Mouse (Mus musculus) kidney, embryonic 14.5 days (tissue): ENCODE data around the gene Vmn2r8. TPM values are rescaled to one million over a fixed set of nuclear protein-coding genes. Genes with fewer than 3 reads are reported as not detected.
"Not testable (repeated sequence)": the region's sequence is repeated elsewhere in the genome, so short reads cannot be mapped to it uniquely, and the experiment has no call there.

Source experiments
- ATAC-seq: fragments of 200-750 bp; cut with Nextera tagmentation; 2 replicates; pipeline ENCODE4 v1.8.0; 2017; ENCODE audit warnings: moderate number of reproducible peaks, mild to moderate bottlenecking, moderate TSS enrichment, moderate library complexity; ENCODE audit not compliant: low FRiP score, low TSS enrichment
- H3K27ac ChIP-seq: fragments of 300-500 bp; sonication (generic); 2 replicates; pipeline ENCODE4 v1.5.1; 2014; ENCODE audit warnings: low read depth, mild to moderate bottlenecking, low read length, moderate library complexity, mixed read lengths
- H3K27me3 ChIP-seq: fragments of 300-500 bp; sonication (generic); 2 replicates; pipeline ENCODE4 v1.6.1; 2014; ENCODE audit warnings: mild to moderate bottlenecking, low read length; ENCODE audit not compliant: control insufficient read depth, insufficient read depth
- H3K36me3 ChIP-seq: fragments of 300-500 bp; sonication (generic); 2 replicates; pipeline ENCODE4 v1.6.1; 2014; ENCODE audit warnings: low read length, mixed read lengths; ENCODE audit not compliant: control insufficient read depth, insufficient read depth
- H3K4me1 ChIP-seq: fragments of 300-500 bp; sonication (generic); 2 replicates; pipeline ENCODE4 v1.6.1; 2014; ENCODE audit warnings: low read length, mixed read lengths; ENCODE audit not compliant: control insufficient read depth, insufficient read depth
- H3K4me2 ChIP-seq: fragments of 300-500 bp; sonication (generic); replicated peaks from 2 replicates; pipeline ENCODE4 v1.6.1; 2014; ENCODE audit warnings: low read depth, mild to moderate bottlenecking, low read length
- H3K4me3 ChIP-seq: fragments of 300-500 bp; sonication (generic); 2 replicates; pipeline ENCODE4 v1.5.1; 2014; ENCODE audit warnings: mild to moderate bottlenecking, low read length
- H3K9ac ChIP-seq: fragments of 300-500 bp; sonication (generic); 2 replicates; pipeline ENCODE4 v1.6.1; 2014; ENCODE audit warnings: low read depth, mild to moderate bottlenecking, low read length, moderate library complexity
- H3K9me3 ChIP-seq: fragments of 300-500 bp; sonication (generic); 2 replicates; pipeline ENCODE4 v1.6.1; 2016; ENCODE audit warnings: low read length; ENCODE audit not compliant: control insufficient read depth
- WGBS: fragments of 180-500 bp; shearing (Covaris S2); extraction: QIAGEN DNeasy Blood & Tissue Kit; methylation state at CpG from one replicate; pipeline ENCODE4 v1.1.7; 2014; 5-methylcytosine and 5-hydroxymethylcytosine counted together
- polyA plus RNA-seq: library from polyadenylated mRNA; unstranded; fragments of >200 nt; fragmentation: Nextera tagmentation; extraction: Ambion mirVana; gene quantifications from 2 replicates; pipeline ENCODE4 v1.2.1, GENCODE M21; 2014

Vmn2r8 gene
- polyA plus RNA-seq, 1 experiment from 2014 or later, result not detected

- Histone ChIP-seq H3K27me3 (no peaks in the 10 kb centered on the region), H3K36me3 (no peaks in the 10 kb centered on the region), H3K9ac (no peak overlapping the region), H3K4me3 (no peak overlapping the region), H3K27ac (no peak overlapping the region), H3K9me3 (no peaks in the 10 kb centered on the region), H3K4me2 (no peak overlapping the region), H3K4me1 (no peaks in the 10 kb centered on the region)
- 93% methylated on average over 2 of the region's 2 CpGs for WGBS
- no peak for ATAC-seq
Observed at GRCm38 (mm10) chr5:108760002-108760401, 48.6 kb downstream of the Vmn2r8 start.

GRCm38 (mm10) chr5:108758396-108758795 lies 50.3 kb downstream of the Vmn2r8 start:
- 58% methylated on average over 3 of the region's 3 CpGs for WGBS

GRCm38 (mm10) chr5:108751258-108751657 lies 57.4 kb downstream of the Vmn2r8 start:
- not testable (repeated sequence) for ATAC-seq, H3K4me2 ChIP-seq, H3K27me3 ChIP-seq, H3K4me3 ChIP-seq, H3K4me1 ChIP-seq, H3K27ac ChIP-seq, H3K9ac ChIP-seq, H3K36me3 ChIP-seq, H3K9me3 ChIP-seq
- WGBS, result 83% methylated on average over 4 of the region's 4 CpGs

More at GRCm38 (mm10) chr5:108758396-108758795, 50.3 kb downstream of the Vmn2r8 start:
- ATAC-seq, result no peak
- no peak overlapping the region for H3K27ac ChIP-seq
- no peak overlapping the region for H3K9ac ChIP-seq
- H3K9me3 ChIP-seq, result no peaks in the 10 kb centered on the region
- no peaks in the 10 kb centered on the region for H3K27me3 ChIP-seq
- no peak overlapping the region for H3K4me2 ChIP-seq
- H3K4me1 ChIP-seq, result no peaks in the 10 kb centered on the region
- H3K36me3 ChIP-seq, result no peaks in the 10 kb centered on the region
- no peak overlapping the region for H3K4me3 ChIP-seq

GRCm38 (mm10) chr5:108750328-108751210 lies 58.1 kb downstream of the Vmn2r8 start:
- ATAC-seq, result no peak
- Histone ChIP-seq H3K36me3 (no peaks in the 10 kb centered on the region), H3K4me3 (no peak overlapping the region), H3K27me3 (no peaks in the 10 kb centered on the region), H3K9ac (no peak overlapping the region), H3K27ac (no peak overlapping the region), H3K4me1 (no peaks in the 10 kb centered on the region), H3K4me2 (no peak overlapping the region), H3K9me3 (no peaks in the 10 kb centered on the region)
- WGBS, result 78% methylated on average over 5 of the region's 5 CpGs

- Histone ChIP-seq H3K4me1 (no peaks in the 10 kb centered on the region), H3K27ac (no peak overlapping the region), H3K4me3 (no peak overlapping the region), H3K36me3 (no peaks in the 10 kb centered on the region), H3K9ac (no peak overlapping the region), H3K4me2 (no peak overlapping the region), H3K9me3 (no peaks in the 10 kb centered on the region), H3K27me3 (no peaks in the 10 kb centered on the region)
- no peak for ATAC-seq
- WGBS, result 84% methylated on average over 3 of the region's 3 CpGs
Observed at GRCm38 (mm10) chr5:108744629-108745028, 64.0 kb downstream of the Vmn2r8 start.

- ATAC-seq, result no peak
- Histone ChIP-seq H3K27me3 (no peaks in the 10 kb centered on the region), H3K4me1 (no peaks in the 10 kb centered on the region), H3K9ac (no peak overlapping the region), H3K9me3 (no peaks in the 10 kb centered on the region), H3K4me2 (no peak overlapping the region), H3K36me3 (no peaks in the 10 kb centered on the region), H3K27ac (no peak overlapping the region), H3K4me3 (no peak overlapping the region)
- 66% methylated on average over 2 of the region's 2 CpGs for WGBS
Observed at GRCm38 (mm10) chr5:108743856-108744255, 64.8 kb downstream of the Vmn2r8 start.

DNA sequence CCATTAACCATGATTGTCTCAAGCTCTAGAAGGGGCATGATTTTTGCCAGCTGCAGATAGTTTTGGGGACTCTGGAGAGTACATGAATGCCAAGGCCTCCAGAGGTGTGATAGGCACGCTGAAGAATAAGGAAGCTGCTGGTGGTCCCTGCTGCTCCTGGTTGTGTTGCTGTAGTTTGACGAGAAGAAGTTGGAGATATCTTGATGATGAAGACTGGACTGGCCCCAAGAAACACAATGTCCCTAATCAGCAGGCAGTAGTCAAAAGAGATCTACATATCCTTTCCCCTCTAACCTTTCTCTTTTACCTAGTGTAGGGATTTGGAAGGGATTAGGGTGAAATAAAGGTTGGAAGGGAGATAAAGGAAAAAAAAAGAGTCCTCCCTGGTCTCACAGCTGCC lies 66.1 kb downstream of the Vmn2r8 start:
- WGBS, result 63% methylated on average over 2 of the region's 2 CpGs
- H3K4me2 ChIP-seq, result no peak overlapping the region
- no peaks in the 10 kb centered on the region for H3K27me3 ChIP-seq
- no peak for ATAC-seq
- no peaks in the 10 kb centered on the region for H3K36me3 ChIP-seq
- H3K27ac ChIP-seq, result no peak overlapping the region
- H3K4me1 ChIP-seq, result no peaks in the 10 kb centered on the region
- no peaks in the 10 kb centered on the region for H3K9me3 ChIP-seq
- no peak overlapping the region for H3K9ac ChIP-seq
- no peak overlapping the region for H3K4me3 ChIP-seq

DNA sequence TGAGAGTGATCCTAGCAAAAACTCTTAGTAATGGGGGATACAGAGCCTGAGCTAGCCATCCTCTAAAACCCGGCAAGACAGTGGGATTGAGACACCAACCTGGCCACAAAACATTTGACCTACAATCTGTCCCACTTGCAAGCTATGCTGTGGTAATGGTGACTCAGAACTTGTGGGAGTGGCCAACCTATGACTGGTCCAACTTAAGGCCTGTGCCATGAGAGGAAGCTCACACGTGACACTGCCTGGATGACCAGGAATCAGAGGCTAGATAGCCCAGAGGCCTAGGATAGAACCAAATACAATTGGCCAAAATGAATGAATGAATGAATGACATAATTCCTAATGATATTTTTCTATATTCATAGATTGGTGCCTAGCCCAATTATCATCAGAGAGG lies 66.8 kb downstream of the Vmn2r8 start:
- no peaks in the 10 kb centered on the region for H3K9me3 ChIP-seq
- no peak overlapping the region for H3K4me3 ChIP-seq
- H3K27ac ChIP-seq, result no peak overlapping the region
- no peaks in the 10 kb centered on the region for H3K27me3 ChIP-seq
- no peaks in the 10 kb centered on the region for H3K4me1 ChIP-seq
- no peak for ATAC-seq
- no peak overlapping the region for H3K9ac ChIP-seq
- H3K36me3 ChIP-seq, result no peaks in the 10 kb centered on the region
- WGBS, result 78% methylated on average over 2 of the region's 2 CpGs
- H3K4me2 ChIP-seq, result no peak overlapping the region
